Mouse (Mus musculus) mouse embryonic stem cell (cell line): ENCODE results near the gene Rims1.

ENCODE experiments used
- in situ Hi-C, 2 experiments: fragments of 300-500 bp; cut with MboI; formaldehyde crosslinking; loops; 1 replicate in 1 of 2; 3 replicates in 1 of 2; pipeline ENCODE4 v1.14.3; 2019 to 2020; ENCODE audit warnings: low sequenced_read_pairs in 2 of 2, low pct_unique_long_range_greater_than_20kb in 1 of 2, mixed read lengths in 1 of 2; ENCODE audit not compliant: unreplicated experiment in 1 of 2

Gene Rims1

GRCm38 (mm10) chr1:22508735-22509615, 296.8 kb downstream of the Rims1 start:
- in situ Hi-C loops: no loop called here

- in situ Hi-C loops: no loop called here
Observed at GRCm38 (mm10) chr1:22487270-22487864, 318.4 kb downstream of the Rims1 start.

- in situ Hi-C loops: no loop called here
Observed at GRCm38 (mm10) chr1:22476220-22476619, 329.6 kb downstream of the Rims1 start.

GRCm38 (mm10) chr1:22467033-22467432, 338.8 kb downstream of the Rims1 start:
- in situ Hi-C loops: no loop called here

GRCm38 (mm10) chr1:22466597-22466996, 339.2 kb downstream of the Rims1 start:
- in situ Hi-C loops: no loop called here

GRCm38 (mm10) chr1:22424020-22424419, 381.8 kb downstream of the Rims1 start:
- in situ Hi-C loops: no loop called here

- in situ Hi-C loops: no loop called here
Observed at GRCm38 (mm10) chr1:22422102-22422501, 383.7 kb downstream of the Rims1 start.

- in situ Hi-C loops: no loop called here
Observed at GRCm38 (mm10) chr1:22410173-22410572, 395.6 kb downstream of the Rims1 start.

GRCm38 (mm10) chr1:22386361-22386760, 419.4 kb downstream of the Rims1 start:
- in situ Hi-C loops: no loop called here

GRCm38 (mm10) chr1:22377652-22378051, 428.1 kb downstream of the Rims1 start:
- in situ Hi-C loops: no loop called here

GRCm38 (mm10) chr1:22377062-22377461, 428.7 kb downstream of the Rims1 start:
- in situ Hi-C loops: no loop called here

GRCm38 (mm10) chr1:22356209-22356608, 449.6 kb downstream of the Rims1 start:
- in situ Hi-C loops: no loop called here

GRCm38 (mm10) chr1:22353687-22354086, 452.1 kb downstream of the Rims1 start:
- in situ Hi-C loops: no loop called here

- in situ Hi-C loops: no loop called here
Observed at GRCm38 (mm10) chr1:22338914-22339313, 466.9 kb downstream of the Rims1 start.

- in situ Hi-C loops: no loop called here
Observed at GRCm38 (mm10) chr1:22320941-22321676, 484.7 kb downstream of the Rims1 start.

- in situ Hi-C loops: no loop called here
Observed at GRCm38 (mm10) chr1:22315537-22315936, 490.3 kb downstream of the Rims1 start.

- in situ Hi-C loops: no loop called here
Observed at GRCm38 (mm10) chr1:22311471-22311870, 494.3 kb downstream of the Rims1 start.

- in situ Hi-C loops: no loop called here
Observed at GRCm38 (mm10) chr1:22306519-22306918, 499.3 kb downstream of the Rims1 start.

GRCm38 (mm10) chr1:22305932-22306331, 499.9 kb downstream of the Rims1 start:
- in situ Hi-C loops: no loop called here
